Mouse (Mus musculus) cerebellum, postnatal 25 days (tissue): Measurements from ENCODE around the gene Rtn4rl1.
A peak's percentile ranks its signal among the peaks of the same experiment; 100 is the strongest.

ENCODE experiments used
- DNase-seq, 2 experiments: peaks; one replicate each; pipeline ENCODE4 v3.0.0; 2021; ENCODE audit warnings: mixed read lengths in 2 of 2

Gene Rtn4rl1

GRCm38 (mm10) chr11:75214081-75214950 is 20.7 kb downstream of the Rtn4rl1 start:
- DNase-seq, result no peak

- peak; percentile 61 to 80 for DNase-seq
These were observed 26.5 kb downstream of the Rtn4rl1 start for GRCm38 (mm10) chr11:75220115-75220514.

- no peak for DNase-seq
These were observed 27.0 kb downstream of the Rtn4rl1 start for GRCm38 (mm10) chr11:75220517-75221145.

DNA sequence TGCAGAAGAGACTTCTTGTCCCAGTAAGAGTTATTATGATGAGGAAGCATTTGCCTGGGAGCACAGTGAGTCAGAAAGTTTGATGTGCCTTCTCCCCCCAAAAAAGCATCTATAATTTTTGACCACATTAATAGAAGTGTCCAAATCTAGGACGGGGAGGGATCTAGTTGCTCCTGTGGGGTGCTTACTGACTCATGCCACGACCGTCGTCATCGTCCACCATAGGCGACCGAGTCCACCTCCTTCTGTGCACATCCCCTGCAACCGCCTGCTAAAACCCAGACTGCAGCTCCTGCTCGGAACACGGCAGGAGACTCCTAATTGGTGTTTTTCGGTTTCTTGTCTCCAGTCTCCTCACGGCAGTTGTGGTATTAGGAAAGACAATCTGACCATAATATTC is 30.5 kb downstream of the Rtn4rl1 start:
- no peak for DNase-seq

DNA sequence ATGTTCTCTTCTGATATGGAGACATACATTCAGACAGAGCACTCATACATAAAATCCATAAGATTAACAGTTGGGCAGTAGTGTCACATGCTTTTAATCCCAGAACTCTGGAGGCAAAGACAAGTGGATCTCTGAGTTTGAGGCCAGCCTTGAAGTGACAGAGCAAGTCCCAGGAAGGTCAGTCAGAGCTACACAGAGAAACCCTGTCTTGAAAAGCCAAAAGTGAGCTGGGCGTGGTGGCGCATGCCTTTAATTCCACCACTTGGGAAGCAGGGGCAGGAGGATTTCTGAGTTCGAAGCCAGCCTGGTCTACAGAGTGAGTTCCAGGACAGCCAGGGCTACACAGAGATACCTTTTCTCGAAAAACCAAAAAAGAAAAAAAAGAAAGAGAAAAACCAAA is 31.3 kb downstream of the Rtn4rl1 start:
- no peak for DNase-seq

- DNase-seq, result no peak
These were observed 34.0 kb downstream of the Rtn4rl1 start for GRCm38 (mm10) chr11:75227632-75228031.

- peak; percentile 61 to 64 for DNase-seq
These were observed 35.7 kb downstream of the Rtn4rl1 start for GRCm38 (mm10) chr11:75229289-75229688.

DNA sequence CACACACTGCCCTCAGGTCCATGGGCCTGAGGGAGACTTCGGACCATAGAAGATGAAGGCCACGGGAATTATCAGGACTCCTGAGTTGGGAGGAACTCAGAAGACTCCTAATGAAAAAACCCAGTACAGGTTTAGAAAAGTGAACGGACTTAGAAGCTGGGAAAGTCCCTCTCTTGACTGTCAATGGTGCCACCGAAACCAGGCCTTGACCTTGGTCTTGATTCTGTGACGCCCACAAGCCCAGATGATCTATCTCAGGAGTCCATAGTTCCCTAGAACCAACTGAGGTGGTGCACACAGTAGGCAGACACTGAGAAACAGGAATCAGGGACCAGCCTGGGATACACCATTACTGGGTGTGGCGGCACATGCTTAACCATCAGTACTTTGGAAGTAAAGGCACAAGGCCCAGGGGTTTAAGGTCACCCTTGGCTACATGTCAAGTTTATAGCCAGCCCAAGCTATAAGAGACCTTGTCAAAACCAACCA is 36.7 kb downstream of the Rtn4rl1 start:
- DNase-seq, result no peak

- peak; percentile 74 to 87 for DNase-seq
These were observed 38.2 kb downstream of the Rtn4rl1 start for GRCm38 (mm10) chr11:75231756-75232155.

DNA sequence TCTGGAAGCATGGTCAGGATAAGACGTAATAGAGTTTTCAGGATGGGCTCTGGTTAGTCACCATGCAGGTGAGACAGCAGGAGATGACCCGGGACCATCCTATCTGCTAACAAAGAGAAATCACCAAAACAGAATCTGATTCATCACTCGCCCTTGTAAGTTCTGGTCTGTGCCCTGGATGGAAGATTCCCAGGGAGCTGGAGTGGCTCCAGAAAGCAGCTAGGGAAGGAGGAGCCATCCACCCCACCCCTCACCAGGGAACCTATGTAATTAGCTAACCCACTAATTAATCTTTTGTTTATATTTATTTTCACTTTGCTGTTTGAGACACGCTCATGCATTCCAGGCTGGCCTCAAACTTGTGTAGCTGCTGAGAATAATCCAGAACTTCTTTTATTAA is 38.9 kb downstream of the Rtn4rl1 start:
- peak; percentile 41 to 50 for DNase-seq

- DNase-seq, result peak; percentile 67 to 73
These were observed 41.2 kb downstream of the Rtn4rl1 start for GRCm38 (mm10) chr11:75234745-75235144.

DNA sequence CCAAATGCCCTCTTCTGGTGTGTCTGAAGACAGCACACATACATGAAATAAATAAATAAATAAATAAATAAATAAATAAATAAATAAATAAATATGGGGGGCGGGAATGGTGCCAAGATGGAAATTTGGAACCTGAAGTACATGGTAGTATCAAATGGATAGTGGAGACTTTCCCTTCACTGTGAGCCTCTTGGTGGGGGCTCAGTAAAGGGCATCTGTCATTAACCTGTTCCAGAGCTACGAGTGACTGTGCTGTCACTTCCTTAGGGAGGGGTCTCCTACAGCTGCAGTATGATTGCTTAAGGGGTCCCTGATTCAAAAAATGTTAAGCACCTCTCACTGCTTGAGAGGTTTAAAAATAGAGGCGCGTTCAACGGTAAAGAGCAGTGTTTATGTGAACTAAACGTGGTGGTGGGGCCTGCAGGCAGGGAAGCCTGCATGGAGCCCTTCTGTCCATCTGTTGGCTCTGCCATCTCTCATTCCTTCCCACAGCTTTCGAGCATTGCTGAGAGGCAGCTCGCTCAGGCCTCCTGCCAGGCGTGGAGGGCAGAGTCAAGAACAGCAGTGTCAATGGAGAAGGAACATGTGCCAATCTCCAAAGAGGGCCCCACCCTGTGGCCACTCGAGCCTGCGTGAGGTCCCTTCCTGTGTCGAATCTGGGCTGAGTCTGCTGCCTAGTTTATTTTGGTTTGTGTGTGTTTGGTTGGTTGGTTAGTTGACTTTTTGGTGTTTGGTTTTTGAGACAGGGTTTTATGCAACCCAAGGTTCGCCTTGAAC is 46.8 kb downstream of the Rtn4rl1 start:
- peak; percentile 92 to 96 for DNase-seq

- DNase-seq, result peak in 1 of 2 experiments; percentile 21
These were observed 49.2 kb downstream of the Rtn4rl1 start for GRCm38 (mm10) chr11:75242710-75243255.

GRCm38 (mm10) chr11:75244368-75245275 is 51.0 kb downstream of the Rtn4rl1 start:
- DNase-seq, result peak; percentile 45 to 71

DNA sequence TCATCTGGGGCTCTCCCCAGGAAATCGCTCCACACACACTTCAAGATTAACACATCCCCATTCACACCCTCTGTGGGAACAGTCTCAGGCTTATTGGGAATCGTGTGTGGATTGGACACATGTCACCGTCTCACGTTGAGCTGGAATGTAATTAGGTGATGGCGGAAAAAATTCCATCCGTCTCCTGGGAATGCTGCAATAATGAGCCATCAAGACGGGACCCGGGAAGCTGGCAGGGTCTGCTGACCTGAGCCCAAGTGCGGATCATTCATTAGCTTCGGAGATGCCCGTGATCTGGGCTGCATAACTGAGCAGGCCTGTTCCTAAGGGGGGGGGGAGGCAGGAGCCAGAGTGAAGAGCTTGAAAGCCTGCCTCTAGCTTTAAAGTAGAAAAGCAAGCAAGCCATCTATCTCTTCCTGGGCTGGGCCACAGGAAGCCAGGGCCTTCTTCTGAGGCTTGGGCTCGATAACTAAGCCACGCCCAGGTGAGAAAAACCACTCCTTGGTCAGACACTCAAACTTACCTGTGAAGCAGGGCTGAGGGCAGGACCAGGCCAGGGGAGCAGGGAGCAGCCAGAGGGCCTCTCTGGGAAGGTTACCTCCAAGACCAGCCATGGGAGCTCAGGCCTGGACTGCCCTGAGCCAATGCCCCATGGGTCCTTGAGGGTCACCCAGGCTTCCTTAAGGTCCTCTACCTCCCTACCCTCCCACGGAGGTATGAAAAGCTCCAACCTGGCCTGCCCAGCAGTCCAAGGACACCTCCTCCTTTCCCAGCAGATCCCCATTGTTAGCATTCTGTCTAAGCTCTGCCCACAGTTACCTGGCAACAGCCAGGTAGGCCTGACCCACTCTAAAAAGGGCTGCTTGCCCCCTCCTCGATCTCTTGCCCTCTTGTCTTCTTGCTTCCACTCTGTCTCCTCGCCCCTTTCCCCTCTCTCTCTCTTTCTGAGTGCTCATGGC is 52.1 kb downstream of the Rtn4rl1 start:
- DNase-seq, result peak in 1 of 2 experiments; percentile 34

- peak; percentile 37 to 40 for DNase-seq
These were observed 53.0 kb downstream of the Rtn4rl1 start for GRCm38 (mm10) chr11:75246589-75246988.

GRCm38 (mm10) chr11:75247137-75247730 is 53.7 kb downstream of the Rtn4rl1 start:
- DNase-seq, result no peak

DNA sequence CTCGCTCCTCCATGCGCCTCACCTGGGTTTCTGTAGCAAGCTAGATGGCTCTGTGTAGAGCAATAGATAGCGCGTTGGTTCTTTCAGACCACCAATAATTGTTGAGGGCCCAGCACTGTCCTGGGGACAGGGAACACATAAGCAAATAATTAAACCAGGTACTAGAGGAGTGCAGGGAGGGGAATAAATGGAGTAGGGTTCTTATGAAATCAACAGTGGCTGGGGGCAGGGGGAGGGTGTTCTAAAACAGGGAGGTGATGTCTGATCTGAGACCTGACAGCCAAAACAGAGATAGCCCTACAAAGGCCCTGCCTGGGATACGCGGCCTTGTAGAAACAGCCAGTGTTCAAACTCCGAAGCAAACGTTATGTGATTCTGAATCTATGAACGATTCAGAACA is 56.0 kb downstream of the Rtn4rl1 start:
- peak in 1 of 2 experiments; percentile 11 for DNase-seq

DNA sequence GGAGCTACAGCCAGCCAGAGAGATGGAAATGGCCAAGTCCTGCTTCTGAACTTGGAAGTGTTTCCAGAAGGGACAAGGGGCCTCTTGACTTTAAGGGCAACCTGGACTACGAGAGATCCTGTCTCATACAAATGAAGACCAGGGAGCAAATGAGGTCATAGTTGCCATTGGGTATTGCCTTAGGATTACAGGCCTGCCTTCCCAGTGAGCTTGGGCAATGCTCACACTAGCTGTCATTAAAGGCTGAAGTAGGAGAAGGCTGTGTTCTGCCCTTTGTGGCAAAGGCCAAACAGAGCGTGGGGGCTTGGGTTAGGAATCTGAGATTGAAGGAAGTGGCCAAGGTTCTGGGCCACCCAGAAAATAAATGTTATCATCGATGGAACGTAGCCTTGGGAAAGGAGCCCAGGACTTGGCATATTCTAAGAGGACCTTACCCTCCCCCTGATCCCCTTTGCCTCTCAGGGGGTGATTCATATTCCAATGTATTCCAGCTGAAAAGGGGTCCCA is 57.5 kb downstream of the Rtn4rl1 start:
- DNase-seq, result peak in 1 of 2 experiments; percentile 37
